Mouse (Mus musculus) liver, adult 2 months (tissue): ENCODE data around the gene Kmt5a. TPM values are rescaled to one million over a fixed set of nuclear protein-coding genes. Genes with fewer than 3 reads are reported as not detected.
A peak's percentile ranks its signal among the peaks of the same experiment; 100 is the strongest.

Experiments
- DNase-seq: peaks from one replicate; pipeline ENCODE4 v3.0.0-alpha.2; 2011; ENCODE audit warnings: low read depth, low spot score; ENCODE audit errors: extremely low read depth
- H3K27ac ChIP-seq: fragments of 200-500 bp; replicated peaks from 2 replicates; pipeline ENCODE4 v1.5.1; 2012; ENCODE audit warnings: low read depth, mild to moderate bottlenecking, control low read depth, inconsistent platforms, low read length; ENCODE audit not compliant: insufficient read depth
- H3K27me3 ChIP-seq: fragments of 200-500 bp; 2 replicates; pipeline ENCODE4 v1.6.1; 2012; ENCODE audit warnings: mild to moderate bottlenecking, moderate library complexity, low read length, inconsistent platforms; ENCODE audit not compliant: control insufficient read depth, insufficient read depth
- H3K36me3 ChIP-seq: fragments of 200-500 bp; 2 replicates; pipeline ENCODE4 v1.6.1; 2012; ENCODE audit warnings: low read length, inconsistent platforms; ENCODE audit not compliant: control insufficient read depth, insufficient read depth
- H3K4me1 ChIP-seq: fragments of 200-500 bp; 2 replicates; pipeline ENCODE4 v1.6.1; 2011; ENCODE audit warnings: low read length; ENCODE audit not compliant: control insufficient read depth, insufficient read depth
- H3K4me3 ChIP-seq: fragments of 200-500 bp; 2 replicates; pipeline ENCODE4 v1.5.1; 2011; ENCODE audit warnings: low read depth, mild to moderate bottlenecking, control low read depth, low read length, moderate library complexity; ENCODE audit not compliant: insufficient read depth
- H3K79me2 ChIP-seq: fragments of 200-500 bp; 2 replicates; pipeline ENCODE4 v1.6.1; 2012; ENCODE audit warnings: inconsistent platforms, mild to moderate bottlenecking, low read length, moderate library complexity; ENCODE audit not compliant: control insufficient read depth, insufficient read depth
- H3K9ac ChIP-seq: fragments of 200-500 bp; 2 replicates; pipeline ENCODE4 v1.6.1; 2012; ENCODE audit warnings: low read depth, mild to moderate bottlenecking, control low read depth, inconsistent platforms, low read length
- CTCF ChIP-seq: fragments of 200-500 bp; IDR thresholded peaks from 2 replicates; pipeline ENCODE4 v1.5.1; 2011; ENCODE audit warnings: low read depth, low read length, control low read depth
- POLR2A ChIP-seq: fragments of 200-500 bp; IDR thresholded peaks from 2 replicates; pipeline ENCODE4 v1.6.1; 2011; ENCODE audit warnings: low read length, control low read depth; ENCODE audit not compliant: insufficient read depth; ENCODE audit errors: extremely low read depth
- WGBS: fragments of 180-500 bp; shearing (Covaris S2); methylation state at CpG from one replicate; pipeline ENCODE4 v1.1.7; 2018; 5-methylcytosine and 5-hydroxymethylcytosine counted together
- polyA plus RNA-seq: library from polyadenylated mRNA; depleted of rRNA; stranded (reverse); fragments of >200 nt; gene quantifications from 2 replicates; pipeline ENCODE4 v1.2.3, GENCODE M21; 2012
- total RNA-seq: library from RNA; depleted of rRNA; stranded (reverse); fragments of >200 nt; gene quantifications from 2 replicates; pipeline ENCODE4 v1.2.3, GENCODE M21; 2014

Gene Kmt5a
- total and polyA plus RNA-seq, 2 experiments, result 9.6 to 14.7 TPM

GRCm38 (mm10) chr5:124444208-124444607 lies 4.5 kb downstream of the Kmt5a start:
- H3K4me3 ChIP-seq, result no peak overlapping the region
- WGBS, result 78% methylated on average over 3 of the region's 3 CpGs
- H3K36me3 ChIP-seq, result 0 out of 2 replicates have a peak, but pooled peaks cover 2% of the 10 kb centered on the region
- H3K27me3 ChIP-seq, result no peaks in the 10 kb centered on the region
- peaks cover 19% of the 10 kb centered on the region; the same call in 1 of the 2 replicates for H3K4me1 ChIP-seq
- H3K79me2 ChIP-seq, result no peaks in the 10 kb centered on the region
- no peak for TF ChIP-seq POLR2A
- TF ChIP-seq CTCF, result no peak
- DNase-seq, result no peak
- H3K27ac ChIP-seq, result peak overlapping the region; percentile 76
- H3K9ac ChIP-seq, result no peak overlapping the region

- WGBS, result 15% methylated on average over 66 of the region's 66 CpGs
- Histone ChIP-seq H3K27me3 (no peaks in the 10 kb centered on the region), H3K79me2 (no peaks in the 10 kb centered on the region), H3K9ac (peak overlapping the region; percentile 88), H3K4me1 (peaks cover 26% of the 10 kb centered on the region; the same call in 1 of the 2 replicates), H3K4me3 (peak overlapping the region; percentile 78), H3K36me3 (0 out of 2 replicates have a peak, but pooled peaks cover 2% of the 10 kb centered on the region), H3K27ac (peak overlapping the region; percentile 76)
- peak; percentile 75 for DNase-seq
- TF ChIP-seq POLR2A (peak; percentile 75), CTCF (no peak)
Observed at GRCm38 (mm10) chr5:124444661-124445561, 5.2 kb downstream of the Kmt5a start.

- WGBS, result 7% methylated on average over 60 of the region's 77 CpGs
- H3K27ac ChIP-seq, result peak overlapping the region; percentile 80
- H3K79me2 ChIP-seq, result no peaks in the 10 kb centered on the region
- no peaks in the 10 kb centered on the region for H3K27me3 ChIP-seq
- DNase-seq, result no peak
- 0 out of 2 replicates have a peak, but pooled peaks cover 4% of the 10 kb centered on the region for H3K36me3 ChIP-seq
- H3K4me1 ChIP-seq, result peaks cover 25% of the 10 kb centered on the region; the same call in 1 of the 2 replicates
- TF ChIP-seq CTCF (no peak), POLR2A (no peak)
- peak overlapping the region; percentile 88 for H3K9ac ChIP-seq
- H3K4me3 ChIP-seq, result peak overlapping the region; percentile 67
Observed at GRCm38 (mm10) chr5:124445621-124446293, 6.0 kb downstream of the Kmt5a start.

GRCm38 (mm10) chr5:124446301-124446881 lies 6.7 kb downstream of the Kmt5a start:
- peak; percentile 74 for DNase-seq
- Histone ChIP-seq H3K4me3 (peak overlapping the region; percentile 67), H3K27me3 (no peaks in the 10 kb centered on the region), H3K79me2 (no peaks in the 10 kb centered on the region), H3K9ac (peak overlapping the region; percentile 88), H3K4me1 (peaks cover 25% of the 10 kb centered on the region; the same call in 1 of the 2 replicates), H3K36me3 (peaks cover 7% of the 10 kb centered on the region), H3K27ac (peak overlapping the region; percentile 80)
- 4% methylated on average over 15 of the region's 15 CpGs for WGBS
- TF ChIP-seq POLR2A (0 out of 2 replicates have a peak, but pooled peaks have one; percentile 29), CTCF (no peak)

- Histone ChIP-seq H3K27me3 (no peaks in the 10 kb centered on the region), H3K9ac (no peak overlapping the region), H3K4me3 (no peak overlapping the region), H3K36me3 (peaks cover 11% of the 10 kb centered on the region), H3K4me1 (peaks cover 24% of the 10 kb centered on the region; the same call in 1 of the 2 replicates), H3K79me2 (no peaks in the 10 kb centered on the region), H3K27ac (peak overlapping the region; percentile 23; the same call in 1 of the 2 replicates)
- TF ChIP-seq POLR2A (no peak), CTCF (no peak)
- WGBS, result 24% methylated on average over 6 of the region's 6 CpGs
- peak; percentile 54 for DNase-seq
Observed at GRCm38 (mm10) chr5:124449494-124449893, 9.8 kb downstream of the Kmt5a start.
